Mouse (Mus musculus): Measurements from ENCODE around the gene Alkbh4. TPM values are rescaled to one million over a fixed set of nuclear protein-coding genes. Genes with fewer than 3 reads are reported as not detected.
A peak's percentile ranks its signal among the peaks of the same experiment; 100 is the strongest.

Alkbh4 gene
- polyA plus RNA-seq, 1 experiment from 2014 or later = 26.4 TPM

GRCm38 (mm10) chr5:136170512-136171362, 34.8 kb downstream of the Alkbh4 start, which contains the start of gene Orai2:
Orai2 (minus strand) TSS chr5:136170713.
- WGBS = 7% methylated on average over 49 of the region's 49 CpGs
- Histone ChIP-seq H3K4me3 (peak within 1 kb of the TSS; percentile 61), H3K9ac (replicated peaks) (peak within 1 kb of the TSS; percentile 81), H3K36me3 (peaks cover 8% of the 10 kb centered on the region; the same call in 1 of the 2 replicates), H3K27me3 (peaks cover 13% of the 10 kb centered on the region), H3K4me2 (replicated peaks) (peak within 1 kb of the TSS; percentile 88), H3K4me1 (peaks cover 16% of the 10 kb centered on the region), H3K27ac (replicated peaks) (peak within 1 kb of the TSS; percentile 69), H3K9me3 (no peaks in the 10 kb centered on the region)
- ATAC-seq (ENCODE audit: low FRiP score, low read depth) = peak; percentile 93

DNA sequence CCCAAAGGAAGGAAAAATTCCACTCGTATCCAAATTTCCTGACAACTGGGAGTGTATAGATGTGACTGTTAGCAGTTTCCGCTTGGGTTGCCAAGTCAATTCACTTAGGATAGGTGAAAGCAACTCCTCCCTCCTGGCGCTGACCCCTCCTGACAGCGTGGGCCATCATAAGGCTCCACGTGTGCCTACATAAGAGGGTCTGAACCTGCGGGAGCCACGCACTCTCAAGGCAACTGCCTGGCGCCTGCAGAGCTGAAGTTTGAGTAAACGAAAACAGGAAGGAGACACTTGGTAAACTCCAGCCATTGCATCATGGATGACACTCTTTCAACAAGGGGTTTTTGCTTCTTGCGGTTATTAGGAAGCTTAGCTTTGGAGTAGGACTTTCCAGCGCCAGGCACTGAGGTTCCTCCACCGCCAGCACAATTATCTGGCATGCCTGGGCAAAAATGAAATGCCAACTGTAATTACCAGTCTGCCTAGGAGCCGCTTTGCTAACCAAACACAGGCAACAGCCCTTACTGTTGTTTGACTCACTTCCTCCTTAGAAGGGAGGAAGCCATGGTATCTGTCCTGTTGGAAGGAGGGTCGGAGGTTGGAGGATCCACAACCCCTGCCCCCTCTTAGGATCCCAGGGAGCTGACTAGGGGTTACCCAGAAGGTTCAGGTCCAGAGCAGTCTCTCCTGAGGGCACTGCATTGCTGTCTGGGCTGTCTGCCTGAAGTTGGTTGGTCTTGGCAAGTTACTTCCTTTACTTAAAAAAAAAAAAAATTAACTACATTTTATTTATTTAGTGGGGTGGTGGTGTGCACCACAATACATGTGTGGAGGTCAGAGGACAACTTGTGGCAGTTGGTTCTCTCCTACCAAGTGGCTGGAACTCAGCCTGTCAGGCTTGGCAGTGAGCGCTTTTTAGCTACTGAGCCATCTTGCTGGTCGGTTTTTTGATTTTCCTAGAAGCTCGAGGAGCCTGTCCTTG, 35.7 kb downstream of the Alkbh4 start:
- Histone ChIP-seq H3K9me3 (no peaks in the 10 kb centered on the region), H3K4me2 (replicated peaks) (peak overlapping the region; percentile 88), H3K27ac (replicated peaks) (no peak overlapping the region), H3K4me1 (peaks cover 16% of the 10 kb centered on the region), H3K9ac (replicated peaks) (peak overlapping the region; percentile 81), H3K27me3 (peaks cover 13% of the 10 kb centered on the region), H3K4me3 (peak overlapping the region; percentile 61), H3K36me3 (peaks cover 8% of the 10 kb centered on the region; the same call in 1 of the 2 replicates)
- 36% methylated on average over 17 of the region's 17 CpGs for WGBS
- ATAC-seq (ENCODE audit: low FRiP score, low read depth) = no peak

DNA sequence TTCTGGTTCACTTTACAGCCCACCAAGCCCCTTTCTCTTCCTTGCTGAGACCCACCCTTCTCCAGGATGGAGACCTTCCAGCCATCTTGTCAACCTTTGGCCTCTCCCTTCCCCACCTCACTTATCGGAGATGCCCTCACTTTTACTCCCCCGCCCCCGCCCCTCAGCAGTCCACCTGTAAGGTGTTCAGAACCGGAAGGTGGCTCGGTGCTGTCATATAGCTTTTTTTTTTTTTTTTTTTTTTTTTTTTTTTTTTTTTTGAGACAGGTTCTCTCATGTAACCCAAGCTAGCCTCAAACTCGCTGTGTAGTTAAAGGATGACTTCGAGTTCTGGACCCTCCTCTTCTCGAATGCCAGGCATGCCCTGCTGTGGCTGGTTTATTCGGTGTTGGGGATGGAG, 37.0 kb downstream of the Alkbh4 start:
- Histone ChIP-seq H3K9me3 (no peaks in the 10 kb centered on the region), H3K9ac (replicated peaks) (no peak overlapping the region), H3K4me3 (no peak overlapping the region), H3K27me3 (peaks cover 13% of the 10 kb centered on the region), H3K4me1 (peaks cover 16% of the 10 kb centered on the region), H3K4me2 (replicated peaks) (no peak overlapping the region), H3K27ac (replicated peaks) (no peak overlapping the region), H3K36me3 (peaks cover 13% of the 10 kb centered on the region)
- ATAC-seq (ENCODE audit: low FRiP score, low read depth) = no peak
- 83% methylated on average over 9 of the region's 9 CpGs for WGBS

GRCm38 (mm10) chr5:136173606-136174463, 37.9 kb downstream of the Alkbh4 start:
- Histone ChIP-seq H3K4me1 (peaks cover 16% of the 10 kb centered on the region), H3K36me3 (peaks cover 18% of the 10 kb centered on the region), H3K27me3 (peaks cover 13% of the 10 kb centered on the region), H3K4me2 (replicated peaks) (no peak overlapping the region), H3K9me3 (no peaks in the 10 kb centered on the region), H3K9ac (replicated peaks) (no peak overlapping the region), H3K4me3 (no peak overlapping the region), H3K27ac (replicated peaks) (no peak overlapping the region)
- WGBS = 60% methylated on average over 9 of the region's 9 CpGs
- ATAC-seq (ENCODE audit: low FRiP score, low read depth) = no peak

- H3K4me1 ChIP-seq = no peaks in the 10 kb centered on the region
- ATAC-seq (ENCODE audit: low FRiP score, low read depth) = no peak
- H3K4me2 ChIP-seq (replicated peaks) = no peak overlapping the region
- H3K9ac ChIP-seq (replicated peaks) = no peak overlapping the region
- no peaks in the 10 kb centered on the region for H3K9me3 ChIP-seq
- WGBS = 84% methylated on average over 5 of the region's 5 CpGs
- H3K27me3 ChIP-seq = no peaks in the 10 kb centered on the region
- peaks cover 68% of the 10 kb centered on the region for H3K36me3 ChIP-seq
- H3K27ac ChIP-seq (replicated peaks) = no peak overlapping the region
- H3K4me3 ChIP-seq = no peak overlapping the region
Measured at GRCm38 (mm10) chr5:136179594-136179993, 43.6 kb downstream of the Alkbh4 start.

DNA sequence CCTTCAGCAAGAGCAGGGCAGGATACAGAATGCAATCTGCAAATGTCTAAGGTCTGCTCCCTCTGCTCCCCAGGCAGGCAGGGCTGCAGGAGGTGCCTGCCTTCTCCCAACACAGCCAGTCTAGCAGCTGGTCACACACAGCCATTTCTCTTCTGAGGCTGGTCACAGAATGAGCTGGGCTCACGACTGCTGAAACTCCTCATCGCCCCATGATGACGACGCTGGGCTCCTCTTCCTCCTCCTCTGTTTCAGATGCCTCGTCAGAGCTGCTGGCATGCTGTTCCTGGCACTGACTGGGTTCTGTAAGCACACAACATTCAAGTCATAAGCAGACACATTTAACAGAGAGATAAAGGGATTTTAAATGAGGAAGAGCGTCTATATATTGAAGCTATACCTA, 45.3 kb downstream of the Alkbh4 start:
- ATAC-seq (ENCODE audit: low FRiP score, low read depth) = no peak
- Histone ChIP-seq H3K4me1 (no peaks in the 10 kb centered on the region), H3K36me3 (peaks cover 83% of the 10 kb centered on the region), H3K9me3 (no peaks in the 10 kb centered on the region), H3K4me2 (replicated peaks) (no peak overlapping the region), H3K4me3 (no peak overlapping the region), H3K9ac (replicated peaks) (no peak overlapping the region), H3K27me3 (no peaks in the 10 kb centered on the region), H3K27ac (replicated peaks) (no peak overlapping the region)
- 90% methylated on average over 6 of the region's 6 CpGs for WGBS

DNA sequence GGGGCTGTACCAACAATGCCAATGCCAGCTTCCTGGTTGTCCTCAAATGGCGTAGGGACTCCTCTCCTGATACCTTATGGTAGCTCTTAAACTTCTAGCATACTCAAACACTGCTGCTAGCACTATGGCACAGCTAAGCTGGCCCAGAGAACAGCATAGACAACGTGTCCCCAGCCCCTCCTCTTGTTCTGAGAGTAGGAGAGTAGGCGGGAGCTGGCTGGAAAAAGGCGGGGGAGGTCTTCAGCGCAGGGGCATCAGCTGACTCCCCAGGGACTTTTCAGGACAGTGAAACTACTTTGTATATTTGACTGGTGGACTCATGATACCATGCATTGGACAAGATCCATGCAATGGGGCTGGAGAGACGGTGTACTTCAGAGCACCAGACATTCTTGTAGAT, 46.1 kb downstream of the Alkbh4 start:
- Histone ChIP-seq H3K9me3 (no peaks in the 10 kb centered on the region), H3K36me3 (peaks cover 90% of the 10 kb centered on the region), H3K9ac (replicated peaks) (no peak overlapping the region), H3K4me2 (replicated peaks) (no peak overlapping the region), H3K27ac (replicated peaks) (no peak overlapping the region), H3K4me3 (no peak overlapping the region), H3K27me3 (no peaks in the 10 kb centered on the region), H3K4me1 (no peaks in the 10 kb centered on the region)
- no peak for ATAC-seq (ENCODE audit: low FRiP score, low read depth)
- 91% methylated on average over 6 of the region's 6 CpGs for WGBS

GRCm38 (mm10) chr5:136182830-136183229, 46.9 kb downstream of the Alkbh4 start:
- Histone ChIP-seq H3K4me1 (no peaks in the 10 kb centered on the region), H3K9me3 (no peaks in the 10 kb centered on the region), H3K27ac (replicated peaks) (no peak overlapping the region), H3K27me3 (no peaks in the 10 kb centered on the region), H3K4me3 (no peak overlapping the region), H3K36me3 (peaks cover 87% of the 10 kb centered on the region), H3K4me2 (replicated peaks) (no peak overlapping the region), H3K9ac (replicated peaks) (no peak overlapping the region)
- WGBS = 96% methylated on average over 4 of the region's 4 CpGs
- ATAC-seq (ENCODE audit: low FRiP score, low read depth) = no peak

DNA sequence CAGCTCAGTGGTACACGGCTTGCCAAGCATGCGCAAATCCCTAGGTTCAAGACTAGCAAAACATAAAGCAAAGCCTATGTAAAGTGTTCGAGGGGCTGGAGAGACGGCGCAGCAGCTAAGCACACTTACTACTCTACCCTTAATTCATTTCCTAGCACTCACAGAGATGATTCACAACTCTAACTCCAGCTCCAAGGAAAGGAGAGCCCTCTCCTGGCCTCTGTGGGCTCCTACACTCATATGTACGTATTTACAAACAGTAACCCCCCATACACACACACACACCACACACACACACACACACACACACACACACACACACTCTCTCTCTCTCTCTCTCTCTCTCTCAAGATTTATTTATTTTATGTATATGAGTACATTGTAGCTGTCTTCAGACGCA, 47.8 kb downstream of the Alkbh4 start:
- Histone ChIP-seq H3K27ac (replicated peaks) (no peak overlapping the region), H3K9me3 (no peaks in the 10 kb centered on the region), H3K4me1 (no peaks in the 10 kb centered on the region), H3K36me3 (peaks cover 87% of the 10 kb centered on the region), H3K27me3 (no peaks in the 10 kb centered on the region), H3K9ac (replicated peaks) (no peak overlapping the region), H3K4me3 (no peak overlapping the region), H3K4me2 (replicated peaks) (no peak overlapping the region)
- ATAC-seq (ENCODE audit: low FRiP score, low read depth) = no peak
- WGBS = 96% methylated on average over 7 of the region's 7 CpGs

DNA sequence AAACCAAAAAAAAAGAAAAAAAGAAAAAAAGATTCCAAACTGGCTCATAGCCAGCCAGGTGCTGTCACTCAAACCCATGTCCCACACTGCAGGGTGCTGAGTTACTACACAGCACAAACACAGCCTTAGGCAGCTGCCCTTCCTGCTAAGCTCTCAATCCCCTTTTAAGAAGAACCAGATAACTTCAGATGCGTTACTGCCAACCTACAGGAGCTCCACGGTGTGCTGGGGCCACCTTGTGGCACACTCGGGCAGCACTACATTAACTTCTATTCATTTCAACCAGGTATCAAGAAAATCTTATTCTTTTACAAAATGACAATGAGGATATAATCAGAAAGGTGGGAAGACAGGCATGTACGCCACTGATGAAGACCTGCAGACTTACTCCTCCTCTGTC, 50.8 kb downstream of the Alkbh4 start:
- Histone ChIP-seq H3K4me2 (replicated peaks) (no peak overlapping the region), H3K36me3 (peaks cover 86% of the 10 kb centered on the region), H3K27me3 (no peaks in the 10 kb centered on the region), H3K4me1 (no peaks in the 10 kb centered on the region), H3K27ac (replicated peaks) (no peak overlapping the region), H3K4me3 (no peak overlapping the region), H3K9ac (replicated peaks) (no peak overlapping the region), H3K9me3 (no peaks in the 10 kb centered on the region)
- ATAC-seq (ENCODE audit: low FRiP score, low read depth) = no peak
- WGBS = 41% methylated on average over 4 of the region's 4 CpGs
